Mouse (Mus musculus): ENCODE measurements at regions not wholly inside any gene's neighbourhood (a gene's known extent, or its start where the extent isn't known, plus 50 kb on each side); places are given as distances from the start of the nearest gene placed in this dataset.

DNA sequence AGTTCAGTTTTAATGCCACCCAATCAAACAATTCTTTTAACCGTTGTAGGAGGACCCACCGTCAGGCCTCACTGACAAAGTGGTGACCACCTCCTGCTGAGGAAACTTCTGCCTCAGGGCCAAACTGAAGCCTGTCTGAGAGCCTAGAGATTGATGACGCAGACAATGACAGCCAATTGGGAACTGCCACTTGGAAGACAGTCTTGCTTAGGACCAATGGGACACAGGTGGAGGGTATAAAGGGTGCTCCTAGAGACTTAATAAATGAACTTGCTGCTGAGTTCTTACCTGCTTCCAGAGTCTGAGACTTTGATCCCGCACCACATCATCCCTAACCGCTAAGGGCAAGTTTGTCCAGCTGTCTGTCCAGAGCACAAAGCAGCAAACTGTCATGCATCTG lies 80.0 kb downstream of the Tbx4 start:
- H3K9me3 ChIP-seq: no peaks in the 10 kb centered on the region
- H3K9ac ChIP-seq: no peak overlapping the region
- H3K4me2 ChIP-seq: no peak overlapping the region
- H3K27ac ChIP-seq (replicated peaks): no peak overlapping the region
- H3K4me1 ChIP-seq (replicated peaks): no peaks in the 10 kb centered on the region
- no peaks in the 10 kb centered on the region for H3K36me3 ChIP-seq
- 70% methylated on average over 5 of the region's 5 CpGs for WGBS
- no peak overlapping the region for H3K4me3 ChIP-seq
- H3K27me3 ChIP-seq: no peaks in the 10 kb centered on the region
- no peak for ATAC-seq (ENCODE audit: low FRiP score, low read depth)

DNA sequence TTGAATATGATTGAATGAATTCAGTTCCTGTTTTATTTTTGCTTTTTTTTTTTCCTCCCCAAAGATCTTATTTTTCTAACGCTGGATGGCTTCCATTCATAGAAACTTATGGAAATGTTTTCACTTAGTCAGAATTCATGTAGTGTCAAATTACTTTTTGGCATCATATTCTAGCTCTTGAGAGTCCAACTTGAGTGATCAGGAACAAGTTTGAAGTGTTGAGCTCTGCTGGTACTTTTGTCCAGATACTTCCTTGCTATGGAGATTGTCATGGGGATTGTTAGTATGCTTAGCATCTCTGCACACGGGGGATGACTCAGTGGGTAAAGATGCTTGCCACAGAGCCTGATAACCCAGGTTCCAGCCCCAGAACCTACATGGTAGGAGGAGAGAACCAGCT lies 84.1 kb downstream of the Tbx4 start:
- Histone ChIP-seq H3K4me1 (replicated peaks) (no peaks in the 10 kb centered on the region), H3K36me3 (no peaks in the 10 kb centered on the region), H3K9ac (no peak overlapping the region), H3K27ac (replicated peaks) (no peak overlapping the region), H3K4me3 (no peak overlapping the region), H3K27me3 (peaks cover 4% of the 10 kb centered on the region; the same call in 1 of the 2 replicates), H3K9me3 (no peaks in the 10 kb centered on the region), H3K4me2 (no peak overlapping the region)
- 78% methylated on average over 2 of the region's 2 CpGs for WGBS
- ATAC-seq (ENCODE audit: low FRiP score, low read depth): no peak

DNA sequence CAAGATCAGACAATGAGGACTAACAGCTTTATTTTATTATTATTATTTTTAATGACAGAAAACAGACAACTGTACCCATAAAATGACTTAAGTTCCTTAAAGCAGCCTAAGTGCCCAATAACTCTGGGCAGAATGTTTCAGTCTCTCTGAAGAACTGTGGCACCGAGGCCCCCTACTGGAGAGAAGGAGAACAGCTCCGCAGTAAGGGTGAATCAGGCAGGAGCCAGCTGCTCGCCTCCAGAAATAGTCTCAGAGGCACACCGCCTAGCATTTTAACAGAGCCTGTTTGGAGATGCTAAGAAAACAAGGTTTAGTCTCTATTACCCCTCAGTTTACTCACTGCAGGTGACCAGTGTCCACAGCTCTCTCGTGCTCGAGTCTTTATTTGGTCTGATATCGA lies 86.2 kb downstream of the Tbx4 start:
- Histone ChIP-seq H3K9ac (no peak overlapping the region), H3K4me3 (no peak overlapping the region), H3K9me3 (no peaks in the 10 kb centered on the region), H3K36me3 (no peaks in the 10 kb centered on the region), H3K4me1 (replicated peaks) (no peaks in the 10 kb centered on the region), H3K27me3 (peaks cover 4% of the 10 kb centered on the region; the same call in 1 of the 2 replicates), H3K27ac (replicated peaks) (no peak overlapping the region), H3K4me2 (no peak overlapping the region)
- no peak for ATAC-seq (ENCODE audit: low FRiP score, low read depth)
- 25% methylated on average over 7 of the region's 7 CpGs for WGBS

DNA sequence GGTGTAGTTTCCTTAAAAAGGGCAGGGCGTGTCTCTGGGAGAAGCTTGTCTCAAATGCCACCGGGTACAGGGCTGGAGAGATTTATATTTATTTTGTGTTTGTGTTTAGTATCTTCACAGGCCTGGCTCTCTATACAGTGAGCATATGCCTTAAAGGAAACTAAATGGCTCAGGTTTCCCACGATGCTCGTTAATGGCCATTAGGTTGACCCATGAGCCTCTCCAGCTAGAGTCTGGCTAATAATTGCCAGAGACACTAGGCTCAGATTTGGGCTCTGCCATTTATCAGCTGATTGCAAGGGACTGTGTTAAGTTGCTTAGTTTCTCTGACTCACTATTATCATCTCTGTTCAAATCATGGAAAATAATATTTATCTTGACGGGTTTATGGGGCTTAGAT lies 87.5 kb downstream of the Tbx4 start:
- Histone ChIP-seq H3K9me3 (no peaks in the 10 kb centered on the region), H3K9ac (no peak overlapping the region), H3K27ac (replicated peaks) (no peak overlapping the region), H3K4me3 (no peak overlapping the region), H3K4me2 (no peak overlapping the region), H3K4me1 (replicated peaks) (no peaks in the 10 kb centered on the region), H3K27me3 (peaks cover 4% of the 10 kb centered on the region; the same call in 1 of the 2 replicates), H3K36me3 (no peaks in the 10 kb centered on the region)
- ATAC-seq (ENCODE audit: low FRiP score, low read depth): no peak
- 69% methylated on average over 5 of the region's 5 CpGs for WGBS

DNA sequence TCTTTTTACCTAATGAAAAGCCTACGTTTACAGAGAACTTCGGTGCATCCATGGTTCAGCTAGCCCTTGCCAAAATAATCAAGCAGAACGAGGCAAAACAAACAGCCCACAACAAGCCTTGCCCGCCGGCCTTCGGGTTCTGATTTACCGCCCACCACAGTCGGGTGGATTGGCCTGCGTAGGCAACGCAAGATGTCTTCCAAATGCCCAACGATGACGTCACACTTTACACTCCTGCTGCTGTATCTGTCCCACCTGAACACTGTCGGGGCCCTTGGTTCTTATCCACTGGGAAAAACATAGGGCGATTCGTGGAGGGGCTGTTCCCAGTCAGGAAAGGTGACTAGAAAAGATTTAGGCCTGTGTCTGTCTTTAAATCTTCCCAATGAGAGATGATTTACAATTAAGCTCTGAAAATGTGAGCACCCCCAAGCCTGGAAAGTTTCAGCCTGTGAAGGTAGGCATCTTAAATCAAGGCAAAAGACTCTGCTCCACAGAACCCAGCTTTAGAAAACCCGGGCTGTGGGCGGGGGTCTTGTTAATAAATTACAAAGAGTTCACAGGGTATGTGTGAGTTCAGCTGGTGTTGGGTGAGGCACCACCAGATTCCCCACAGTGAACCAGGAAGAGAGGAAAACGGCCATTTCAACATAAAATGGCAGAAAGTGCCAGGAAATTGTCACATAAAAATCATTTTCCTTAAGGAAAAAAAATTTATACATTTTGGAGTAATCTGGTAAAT lies 90.6 kb downstream of the Tbx4 start:
- Histone ChIP-seq H3K9ac (no peak overlapping the region), H3K36me3 (no peaks in the 10 kb centered on the region), H3K4me3 (no peak overlapping the region), H3K4me1 (replicated peaks) (no peaks in the 10 kb centered on the region), H3K4me2 (no peak overlapping the region), H3K27me3 (peaks cover 4% of the 10 kb centered on the region; the same call in 1 of the 2 replicates), H3K9me3 (no peaks in the 10 kb centered on the region), H3K27ac (replicated peaks) (no peak overlapping the region)
- ATAC-seq (ENCODE audit: low FRiP score, low read depth): no peak
- WGBS: 78% methylated on average over 18 of the region's 18 CpGs

DNA sequence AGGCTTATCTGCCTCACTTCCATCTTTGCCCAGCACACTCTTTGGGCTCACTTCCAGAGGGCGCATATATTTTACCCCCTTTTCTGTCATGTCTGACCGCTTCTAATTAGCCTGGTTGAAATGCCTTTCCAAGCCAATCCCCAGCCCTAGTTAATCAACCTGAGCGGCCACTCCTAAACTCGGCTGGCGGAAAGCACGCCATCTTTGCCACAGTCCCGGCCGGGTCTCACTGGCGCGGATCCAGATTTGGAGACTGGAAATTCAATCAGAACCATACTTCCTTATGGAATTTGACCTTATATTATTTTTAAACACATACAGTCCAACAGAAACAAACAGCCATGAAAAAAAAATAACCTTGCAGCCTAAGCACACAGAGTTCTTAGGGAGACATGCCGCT lies 94.2 kb downstream of the Tbx4 start:
- H3K27me3 ChIP-seq: no peaks in the 10 kb centered on the region
- no peaks in the 10 kb centered on the region for H3K36me3 ChIP-seq
- H3K9ac ChIP-seq: no peak overlapping the region
- no peak for ATAC-seq (ENCODE audit: low FRiP score, low read depth)
- WGBS: 78% methylated on average over 11 of the region's 11 CpGs
- no peaks in the 10 kb centered on the region for H3K9me3 ChIP-seq
- H3K4me1 ChIP-seq (replicated peaks): no peaks in the 10 kb centered on the region
- H3K27ac ChIP-seq (replicated peaks): no peak overlapping the region
- H3K4me3 ChIP-seq: no peak overlapping the region
- H3K4me2 ChIP-seq: no peak overlapping the region

DNA sequence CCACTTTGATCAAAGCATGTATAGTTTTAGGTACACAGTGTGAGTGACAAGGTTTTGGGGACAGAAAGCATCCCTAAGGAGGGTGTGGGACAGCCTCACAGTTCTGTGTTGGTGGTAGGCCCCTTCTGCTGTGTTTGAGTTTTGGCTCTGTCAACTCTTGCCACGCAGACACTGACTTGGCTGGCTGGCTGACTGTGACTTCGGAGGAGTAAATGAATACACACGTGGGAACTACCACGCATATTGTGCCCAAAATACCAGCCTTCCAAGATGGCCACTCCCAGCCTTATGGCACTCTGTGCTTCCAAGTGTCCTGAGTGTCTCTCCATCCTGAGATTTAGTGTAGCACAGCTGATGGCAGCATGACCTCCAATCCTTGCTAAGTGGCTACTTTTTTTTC lies 95.3 kb downstream of the Tbx4 start:
- no peak overlapping the region for H3K4me3 ChIP-seq
- no peak overlapping the region for H3K27ac ChIP-seq (replicated peaks)
- H3K27me3 ChIP-seq: no peaks in the 10 kb centered on the region
- no peaks in the 10 kb centered on the region for H3K4me1 ChIP-seq (replicated peaks)
- H3K4me2 ChIP-seq: no peak overlapping the region
- no peaks in the 10 kb centered on the region for H3K9me3 ChIP-seq
- ATAC-seq (ENCODE audit: low FRiP score, low read depth): no peak
- WGBS: 80% methylated on average over 4 of the region's 4 CpGs
- no peak overlapping the region for H3K9ac ChIP-seq
- H3K36me3 ChIP-seq: no peaks in the 10 kb centered on the region

DNA sequence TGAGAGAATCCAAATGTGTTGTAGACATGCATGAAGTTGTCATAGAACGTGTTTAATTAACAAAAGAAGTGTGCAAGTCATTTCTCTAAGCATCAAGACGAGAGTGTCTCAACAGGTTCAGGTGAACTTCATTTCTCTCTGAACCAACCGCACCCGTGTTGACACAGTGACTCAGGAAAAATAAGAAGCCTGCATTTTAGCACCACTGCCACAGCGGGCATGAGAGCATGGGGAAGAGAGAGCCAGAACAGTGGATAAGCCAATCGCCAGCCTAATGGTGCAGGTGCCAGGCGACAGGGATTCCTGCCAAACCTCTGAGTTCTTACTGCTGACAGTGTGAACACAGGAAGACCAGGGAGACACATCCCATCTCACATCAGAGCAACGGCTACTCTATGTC lies 100.1 kb downstream of the Tbx4 start:
- Histone ChIP-seq H3K9ac (no peak overlapping the region), H3K4me3 (no peak overlapping the region), H3K4me1 (replicated peaks) (peaks cover 10% of the 10 kb centered on the region; the same call in 1 of the 2 replicates), H3K27me3 (0 out of 2 replicates have a peak, but pooled peaks cover 4% of the 10 kb centered on the region), H3K27ac (replicated peaks) (no peak overlapping the region), H3K4me2 (no peak overlapping the region), H3K9me3 (no peaks in the 10 kb centered on the region), H3K36me3 (no peaks in the 10 kb centered on the region)
- no peak for ATAC-seq (ENCODE audit: low FRiP score, low read depth)
- 85% methylated on average over 8 of the region's 8 CpGs for WGBS

DNA sequence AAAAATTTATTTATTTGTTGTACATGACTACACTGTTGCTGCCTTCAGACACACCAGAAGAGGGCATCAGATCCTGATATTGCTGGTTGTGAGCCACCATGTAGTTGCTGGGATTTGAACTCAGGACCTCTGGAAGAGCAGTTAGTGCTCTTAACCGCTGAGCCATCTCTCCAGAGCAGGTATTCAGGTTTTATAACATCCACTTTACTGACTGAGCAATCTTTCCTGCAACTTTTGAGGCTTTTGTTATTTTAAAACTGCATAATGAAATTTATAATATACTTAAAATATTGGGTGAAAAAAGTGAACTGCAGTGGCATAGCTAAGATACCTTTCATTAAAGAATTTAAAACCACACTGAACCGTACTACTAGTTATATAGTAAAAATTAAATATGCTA lies 101.0 kb downstream of the Tbx4 start:
- H3K27me3 ChIP-seq: 0 out of 2 replicates have a peak, but pooled peaks cover 4% of the 10 kb centered on the region

DNA sequence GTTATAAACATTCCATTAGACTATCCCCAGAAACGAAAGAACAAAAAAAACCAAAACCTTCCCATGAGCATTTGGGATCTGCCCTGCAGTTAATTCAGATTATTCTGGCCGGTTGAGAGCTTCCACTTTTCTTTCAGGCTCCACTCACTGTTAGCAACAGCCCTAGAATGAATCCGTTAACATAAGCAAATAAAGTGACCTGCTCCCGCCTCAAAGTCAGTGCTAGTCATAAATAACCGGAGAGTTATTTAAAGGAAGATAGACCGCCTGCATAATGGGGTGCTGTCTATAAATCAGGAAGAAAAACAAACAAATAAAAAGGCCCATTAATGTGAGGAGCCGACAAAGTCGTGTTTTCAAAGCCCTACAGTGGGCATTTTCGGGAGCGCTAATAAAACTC lies 103.3 kb downstream of the Tbx4 start:
- peaks cover 10% of the 10 kb centered on the region; the same call in 1 of the 2 replicates for H3K4me1 ChIP-seq (replicated peaks)
- H3K27ac ChIP-seq (replicated peaks): no peak overlapping the region
- no peak for ATAC-seq (ENCODE audit: low FRiP score, low read depth)
- H3K9me3 ChIP-seq: no peaks in the 10 kb centered on the region
- H3K27me3 ChIP-seq: 0 out of 2 replicates have a peak, but pooled peaks cover 4% of the 10 kb centered on the region
- WGBS: 9% methylated on average over 10 of the region's 10 CpGs
- no peak overlapping the region for H3K9ac ChIP-seq
- H3K36me3 ChIP-seq: no peaks in the 10 kb centered on the region
- H3K4me3 ChIP-seq: peak overlapping the region; percentile 23
- H3K4me2 ChIP-seq: peak overlapping the region; percentile 55

More for the DNA sequence above, 101.0 kb downstream of the Tbx4 start:
- 97% methylated on average over 2 of the region's 2 CpGs for WGBS
- Histone ChIP-seq H3K4me1 (replicated peaks) (peaks cover 10% of the 10 kb centered on the region; the same call in 1 of the 2 replicates), H3K27ac (replicated peaks) (no peak overlapping the region), H3K4me2 (no peak overlapping the region), H3K9ac (no peak overlapping the region), H3K36me3 (no peaks in the 10 kb centered on the region), H3K4me3 (no peak overlapping the region), H3K9me3 (no peaks in the 10 kb centered on the region)
- ATAC-seq (ENCODE audit: low FRiP score, low read depth): no peak

DNA sequence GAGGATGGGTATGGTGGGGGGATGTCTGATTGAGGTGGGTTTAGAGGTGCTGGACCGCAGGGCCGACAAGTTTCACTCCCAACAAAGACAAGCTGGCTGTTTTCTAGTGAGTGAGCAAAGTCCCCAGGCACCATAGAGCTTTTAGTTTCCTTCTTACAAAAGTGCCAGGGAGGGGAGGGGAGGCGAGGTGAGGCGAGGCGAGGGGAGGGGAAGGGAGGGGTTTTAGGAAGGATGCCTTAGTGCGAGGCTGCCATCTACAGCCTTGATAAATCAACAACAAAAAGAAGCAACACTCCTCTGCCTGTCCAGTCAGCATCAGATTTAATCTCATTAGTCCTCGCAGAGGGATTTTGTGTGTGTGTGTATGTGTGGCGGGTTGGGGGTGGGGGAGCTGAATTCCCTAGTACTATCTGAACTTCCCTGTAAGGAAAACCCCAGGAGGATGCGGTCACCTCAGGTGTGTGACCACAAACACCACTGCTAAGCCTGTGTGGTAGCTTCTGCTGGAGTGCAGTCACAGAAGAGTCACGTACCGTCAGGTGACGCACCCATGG lies 103.8 kb downstream of the Tbx4 start:
- 0 out of 2 replicates have a peak, but pooled peaks have one; percentile 34 for ATAC-seq (ENCODE audit: low FRiP score, low read depth)
- 16% methylated on average over 10 of the region's 12 CpGs for WGBS
- Histone ChIP-seq H3K9me3 (no peaks in the 10 kb centered on the region), H3K4me1 (replicated peaks) (peaks cover 14% of the 10 kb centered on the region), H3K4me3 (peak overlapping the region; percentile 23), H3K36me3 (no peaks in the 10 kb centered on the region), H3K4me2 (peak overlapping the region; percentile 55), H3K27me3 (0 out of 2 replicates have a peak, but pooled peaks cover 4% of the 10 kb centered on the region), H3K9ac (no peak overlapping the region), H3K27ac (replicated peaks) (no peak overlapping the region)

DNA sequence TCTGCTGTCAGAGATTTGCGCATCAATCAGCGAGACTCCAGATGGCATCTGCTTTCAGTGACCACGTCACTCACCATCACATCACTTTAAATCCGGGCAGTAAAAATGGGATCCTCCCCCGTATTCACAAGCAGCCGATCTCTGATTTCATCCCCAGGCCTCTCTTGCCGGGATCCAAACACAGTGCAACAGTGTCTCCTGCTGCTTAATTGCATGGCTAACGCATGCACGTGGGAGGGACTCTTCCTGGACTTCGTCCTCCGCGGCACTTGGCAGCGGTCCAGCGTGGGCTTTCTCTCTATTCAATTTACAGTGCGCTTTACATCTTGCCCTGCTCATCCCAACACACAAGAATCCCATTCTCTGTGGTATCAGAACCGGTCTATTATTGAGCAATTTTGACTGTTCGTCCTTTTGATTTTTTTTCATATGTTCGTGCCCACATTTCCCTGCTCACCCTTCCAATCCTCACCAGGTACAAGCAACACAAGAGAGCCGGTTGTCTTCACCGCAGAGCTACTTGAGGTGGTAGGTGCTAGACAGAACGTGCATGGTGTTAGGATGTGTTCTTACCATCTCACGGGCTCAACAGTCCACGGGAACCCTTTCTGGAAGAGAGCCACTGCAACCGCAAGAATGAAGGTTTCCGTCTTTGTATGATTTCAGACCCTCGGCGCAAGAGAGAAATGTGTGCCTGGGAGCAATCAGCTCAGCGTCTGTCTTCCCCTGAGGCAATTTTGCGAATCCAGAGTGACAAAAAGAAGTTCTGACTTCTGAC lies 109.3 kb downstream of the Tbx4 start:
- peaks cover 8% of the 10 kb centered on the region for H3K4me1 ChIP-seq (replicated peaks)
- H3K27ac ChIP-seq (replicated peaks): no peak overlapping the region
- no peak; the same call in 1 of the 2 replicates for ATAC-seq (ENCODE audit: low FRiP score, low read depth)
- 30% methylated on average over 29 of the region's 29 CpGs for WGBS
- peaks cover 4% of the 10 kb centered on the region; the same call in 1 of the 2 replicates for H3K27me3 ChIP-seq
- H3K9ac ChIP-seq: 0 out of 2 replicates have a peak overlapping the region, but pooled peaks have one; percentile 0
- no peaks in the 10 kb centered on the region for H3K9me3 ChIP-seq
- peak overlapping the region; percentile 30 for H3K4me3 ChIP-seq
- H3K4me2 ChIP-seq: peak overlapping the region; percentile 58
- no peaks in the 10 kb centered on the region for H3K36me3 ChIP-seq
